Mouse (Mus musculus) layer of hippocampus, adult 8-10 months (tissue): ENCODE results near the gene Cblb. TPM values are rescaled to one million over a fixed set of nuclear protein-coding genes. Genes with fewer than 3 reads are reported as not detected.
A peak's percentile ranks its signal among the peaks of the same experiment; 100 is the strongest.

ENCODE experiments used
- DNase-seq, 2 experiments: peaks; one replicate each; pipeline ENCODE4 v3.0.0; 2022; ENCODE audit warnings: low spot score in 2 of 2
- total RNA-seq, 4 experiments: library from RNA; stranded (reverse); gene quantifications; 2 replicates each; pipeline ENCODE4 v1.2.4; 2022

Gene Cblb
- total RNA-seq, 4 experiments from 2014 or later = 24.8 to 34.7 (median 32.1) TPM

- no peak for DNase-seq
Observed at GRCm38 (mm10) chr16:52189103-52189502, 158.1 kb downstream of the Cblb start.

GRCm38 (mm10) chr16:52190714-52191113 is 159.7 kb downstream of the Cblb start:
- DNase-seq = no peak

GRCm38 (mm10) chr16:52194040-52194439 is 163.0 kb downstream of the Cblb start:
- DNase-seq = no peak

GRCm38 (mm10) chr16:52194866-52195265 is 163.8 kb downstream of the Cblb start:
- DNase-seq = no peak

- DNase-seq = no peak
Observed at GRCm38 (mm10) chr16:52200107-52200506, 169.1 kb downstream of the Cblb start.

- no peak for DNase-seq
Observed at GRCm38 (mm10) chr16:52210844-52211606, 180.0 kb downstream of the Cblb start.

- DNase-seq = peak in 1 of 2 experiments; percentile 50
Observed at GRCm38 (mm10) chr16:52219069-52219468, 188.0 kb downstream of the Cblb start.

GRCm38 (mm10) chr16:52222896-52223295 is 191.9 kb downstream of the Cblb start:
- no peak for DNase-seq

GRCm38 (mm10) chr16:52229446-52229845 is 198.4 kb downstream of the Cblb start:
- DNase-seq = no peak

GRCm38 (mm10) chr16:52229930-52230329 is 198.9 kb downstream of the Cblb start:
- DNase-seq = peak; percentile 13 to 14

- DNase-seq = no peak
Observed at GRCm38 (mm10) chr16:52242144-52242543, 211.1 kb downstream of the Cblb start.

- DNase-seq = no peak
Observed at GRCm38 (mm10) chr16:52243421-52243973, 212.5 kb downstream of the Cblb start.

GRCm38 (mm10) chr16:52250196-52250595 is 219.2 kb downstream of the Cblb start:
- DNase-seq = no peak

- no peak for DNase-seq
Observed at GRCm38 (mm10) chr16:52250935-52251334, 219.9 kb downstream of the Cblb start.
